Mouse (Mus musculus) spleen, adult 2 months (tissue): ENCODE measurements around the gene Exoc2.

Source experiments
- CTCF ChIP-seq: fragments of 200-500 bp; IDR thresholded peaks from 2 replicates; pipeline ENCODE4 v1.5.1; 2011; ENCODE audit warnings: mild to moderate bottlenecking, inconsistent platforms; ENCODE audit not compliant: insufficient read depth, insufficient read length, insufficient replicate concordance; ENCODE audit errors: extremely low read depth
- POLR2A ChIP-seq: fragments of 200-500 bp; IDR thresholded peaks from 2 replicates; pipeline ENCODE4 v1.6.1; 2011; ENCODE audit warnings: low read depth, low read length, inconsistent platforms

DNA sequence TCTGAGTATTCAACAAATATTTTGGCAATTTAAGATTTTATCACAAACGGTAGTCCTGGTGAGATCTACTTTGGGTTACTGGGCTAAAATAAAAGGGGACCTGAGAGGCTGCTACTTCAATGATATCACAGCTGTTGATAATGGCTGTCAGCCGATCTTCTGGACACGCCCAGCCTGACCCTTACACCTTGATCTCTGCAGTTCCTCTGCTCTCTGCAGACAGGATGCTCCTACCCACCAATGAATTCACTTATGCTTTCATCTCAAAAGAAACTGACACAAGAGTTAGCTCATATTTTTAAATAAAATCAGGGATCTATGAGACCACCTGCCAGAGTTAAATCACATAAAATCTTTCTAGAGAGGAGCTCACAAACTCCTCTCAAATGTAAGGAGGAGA lies 149.0 kb downstream of the Exoc2 start:
- TF ChIP-seq CTCF (no peak), POLR2A (no peak)
